ENCODE assay signal across 8 mouse cellular contexts in the genomic region with DNA sequence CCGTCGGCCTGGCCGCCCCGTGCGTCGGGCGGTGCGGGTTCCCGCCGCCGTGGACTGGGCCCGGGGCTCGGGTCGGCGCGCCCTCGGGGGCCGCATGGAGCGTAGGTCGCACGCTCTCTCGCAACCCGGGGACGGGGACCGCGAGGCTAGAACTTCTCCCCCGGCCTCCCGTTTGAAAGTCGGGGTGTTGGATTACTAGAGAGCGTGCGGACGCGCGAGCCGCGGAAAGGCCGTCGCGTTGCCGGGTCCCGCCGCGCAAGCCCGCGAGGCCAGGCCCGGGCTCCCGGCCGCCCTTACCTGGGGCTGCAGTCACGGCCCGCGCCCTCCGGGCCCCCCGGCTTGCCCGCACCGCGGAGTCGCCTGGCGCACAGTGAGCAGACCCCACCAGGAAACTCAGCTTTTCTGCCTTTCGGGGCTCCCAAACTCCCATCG. TPM values are rescaled to one million over a fixed set of nuclear protein-coding genes. Genes with fewer than 3 reads are reported as not detected.
A peak's percentile ranks its signal among the peaks of the same experiment; 100 is the strongest.
DNase-seq lines count a peak whose midpoint lies in the region; ATAC-seq and TF ChIP-seq lines count a peak whose summit lies in the region.

No protein-coding gene starts in this region.

- peak overlapping the region; percentile 99 for H3K9ac ChIP-seq in embryonic facial prominence, embryonic 12.5 days
- H3K9ac ChIP-seq in heart, adult 2 months (ENCODE audit: low read depth, low read length) = peak overlapping the region; percentile 100
- peak overlapping the region; percentile 95 for H3K9ac ChIP-seq in liver, embryonic 16.5 days (ENCODE audit: low read depth, low read length)
- peak overlapping the region; percentile 95 for H3K9ac ChIP-seq in neural tube, embryonic 15.5 days (replicated peaks)

- peak overlapping the region; percentile 99 for H3K27ac ChIP-seq in embryonic facial prominence, embryonic 12.5 days
- peak overlapping the region; percentile 99 for H3K27ac ChIP-seq in heart, adult 2 months
- H3K27ac ChIP-seq in kidney, adult 2 months (ENCODE audit: insufficient read depth, low read depth, low read length) = peak overlapping the region; percentile 100
- H3K27ac ChIP-seq in liver, embryonic 16.5 days (ENCODE audit: low read length) = peak overlapping the region; percentile 92
- H3K27ac ChIP-seq in neural tube, embryonic 15.5 days (replicated peaks) = peak overlapping the region; percentile 98

- peak overlapping the region; percentile 69 for H3K4me2 ChIP-seq in embryonic facial prominence, embryonic 12.5 days (replicated peaks)
- H3K4me2 ChIP-seq in liver, embryonic 16.5 days (ENCODE audit: low read depth, low read length) = peak overlapping the region; percentile 86
- H3K4me2 ChIP-seq in neural tube, embryonic 15.5 days = peak overlapping the region; percentile 69

- peak; percentile 32 for DNase-seq in adrenal gland, adult 8-10 months
- peak; percentile 80 for DNase-seq in heart, adult 2 months
- no peak for DNase-seq in kidney, adult 2 months
- peak; percentile 57 to 58 for DNase-seq in thymus, postnatal 36 days

- peaks cover 21% of the 10 kb centered on the region for H3K4me1 ChIP-seq in embryonic facial prominence, embryonic 12.5 days
- H3K4me1 ChIP-seq in heart, adult 2 months (ENCODE audit: control insufficient read depth, insufficient read depth, low read length) = peaks cover 10% of the 10 kb centered on the region
- peaks cover 25% of the 10 kb centered on the region for H3K4me1 ChIP-seq in kidney, adult 2 months (ENCODE audit: control insufficient read depth, insufficient read depth, low read length)
- H3K4me1 ChIP-seq in liver, embryonic 16.5 days (ENCODE audit: control insufficient read depth, low read depth, low read length) = peaks cover 21% of the 10 kb centered on the region
- H3K4me1 ChIP-seq in neural tube, embryonic 15.5 days = peaks cover 24% of the 10 kb centered on the region

- no peak for TF ChIP-seq CTCF in C2C12 (IDR thresholded peaks at IDR 0.05; ENCODE audit: control insufficient read depth, insufficient read depth, insufficient read length)
- no peak for TF ChIP-seq CTCF in heart, adult 2 months (IDR thresholded peaks at IDR 0.05)
- TF ChIP-seq CTCF in kidney, adult 2 months (conservative IDR thresholded peaks at IDR 0.05; ENCODE audit: insufficient read depth, insufficient read length, low read depth, low read length) = no peak

- peaks cover 55% of the 10 kb centered on the region for H3K79me2 ChIP-seq in C2C12 (ENCODE audit: control insufficient read depth, insufficient read depth)
- peaks cover 7% of the 10 kb centered on the region; the same call in 1 of the 2 replicates for H3K79me2 ChIP-seq in heart, adult 2 months (replicated peaks; ENCODE audit: control insufficient read depth, insufficient read depth, low read length)

- under 1% methylated on average over 60 of the region's 60 CpGs for WGBS in embryonic facial prominence, embryonic 12.5 days
- under 1% methylated on average over 60 of the region's 60 CpGs for WGBS in heart, adult 2 months
- whole genome bisulfite sequencing in kidney, adult 2 months = under 1% methylated on average over 60 of the region's 60 CpGs
- WGBS in liver, embryonic 16.5 days (ENCODE audit: insufficient replicate concordance) = under 1% methylated on average over 60 of the region's 60 CpGs
- WGBS in neural tube, embryonic 15.5 days = under 1% methylated on average over 60 of the region's 60 CpGs

- intact Hi-C loops in heart, adult 2 months (cut with DNase I) = loop anchor here (1.0 to 5.0 kb wide), 4 partner anchors 20 to 119 kb away; a partner anchor contains a TSS

- TF ChIP-seq POLR2A in heart, adult 2 months (IDR thresholded peaks at IDR 0.05; ENCODE audit: insufficient read depth, low read depth, low read length) = no peak
- TF ChIP-seq POLR2A in kidney, adult 2 months (IDR thresholded peaks at IDR 0.05; ENCODE audit: low read depth, low read length) = no peak

- H3K9me3 ChIP-seq in embryonic facial prominence, embryonic 12.5 days = no peaks in the 10 kb centered on the region
- H3K9me3 ChIP-seq in liver, embryonic 16.5 days (replicated peaks; ENCODE audit: control insufficient read depth, low read length) = no peaks in the 10 kb centered on the region
- H3K9me3 ChIP-seq in neural tube, embryonic 15.5 days (replicated peaks) = no peaks in the 10 kb centered on the region

- TF ChIP-seq EP300 in heart, adult 2 months (IDR thresholded peaks at IDR 0.05; ENCODE audit: insufficient read depth, low read depth, low read length) = no peak

- peak; percentile 72 for ATAC-seq in embryonic facial prominence, embryonic 12.5 days (ENCODE audit: insufficient number of reproducible peaks, insufficient read depth, low FRiP score, low TSS enrichment)
- peak; percentile 58 for ATAC-seq in liver, embryonic 16.5 days (ENCODE audit: low read depth)
- peak; percentile 69 for ATAC-seq in neural tube, embryonic 15.5 days (ENCODE audit: low FRiP score)

- H3K27me3 ChIP-seq in C2C12 (ENCODE audit: control insufficient read depth, insufficient read depth, insufficient read length) = no peaks in the 10 kb centered on the region
- no peaks in the 10 kb centered on the region for H3K27me3 ChIP-seq in embryonic facial prominence, embryonic 12.5 days
- no peaks in the 10 kb centered on the region for H3K27me3 ChIP-seq in heart, adult 2 months (ENCODE audit: control insufficient read depth, insufficient read depth, low read length)
- H3K27me3 ChIP-seq in kidney, adult 2 months (replicated peaks; ENCODE audit: control insufficient read depth, insufficient read depth, low read length) = no peaks in the 10 kb centered on the region
- no peaks in the 10 kb centered on the region for H3K27me3 ChIP-seq in liver, embryonic 16.5 days (ENCODE audit: control insufficient read depth, insufficient read depth, low read depth, low read length)
- no peaks in the 10 kb centered on the region for H3K27me3 ChIP-seq in neural tube, embryonic 15.5 days (replicated peaks)

- peaks cover 49% of the 10 kb centered on the region for H3K79me3 ChIP-seq in C2C12 (ENCODE audit: low read depth)

- no peaks in the 10 kb centered on the region for H3K36me3 ChIP-seq in C2C12 (ENCODE audit: control insufficient read depth, insufficient read depth)
- H3K36me3 ChIP-seq in embryonic facial prominence, embryonic 12.5 days = no peaks in the 10 kb centered on the region
- peaks cover 26% of the 10 kb centered on the region for H3K36me3 ChIP-seq in heart, adult 2 months (ENCODE audit: control insufficient read depth, insufficient read depth, low read length)
- H3K36me3 ChIP-seq in kidney, adult 2 months (ENCODE audit: control insufficient read depth, insufficient read depth, low read length) = no peaks in the 10 kb centered on the region
- H3K36me3 ChIP-seq in liver, embryonic 16.5 days (ENCODE audit: control insufficient read depth, insufficient read depth) = no peaks in the 10 kb centered on the region
- no peaks in the 10 kb centered on the region for H3K36me3 ChIP-seq in neural tube, embryonic 15.5 days

- peak overlapping the region; percentile 94 for H3ac ChIP-seq in C2C12 (ENCODE audit: control insufficient read depth, insufficient read length, low read depth)

- H3K4me3 ChIP-seq in C2C12 (ENCODE audit: insufficient read depth, poor library complexity, severe bottlenecking) = peak overlapping the region; percentile 64
- peak overlapping the region; percentile 95 for H3K4me3 ChIP-seq in embryonic facial prominence, embryonic 12.5 days
- peak overlapping the region; percentile 81 for H3K4me3 ChIP-seq in heart, adult 2 months
- H3K4me3 ChIP-seq in kidney, adult 2 months (ENCODE audit: insufficient read depth, low read depth, low read length) = peak overlapping the region; percentile 94
- peak overlapping the region; percentile 92 for H3K4me3 ChIP-seq in liver, embryonic 16.5 days (ENCODE audit: low read depth, low read length)
- H3K4me3 ChIP-seq in neural tube, embryonic 15.5 days (replicated peaks) = peak overlapping the region; percentile 94

TF ChIP-seq in C2C12, 6 proteins besides CTCF, POLR2A, EP300 and RAD21:
- TF ChIP-seq USF1 (IDR thresholded peaks at IDR 0.05; ENCODE audit: low read depth) (no peak), MYOD1 (IDR thresholded peaks at IDR 0.05; ENCODE audit: control insufficient read depth, insufficient read length, low read depth) (no peak), MYOG (IDR thresholded peaks at IDR 0.05; ENCODE audit: control insufficient read depth, extremely low read depth, insufficient read length) (no peak), FOSL1 (IDR thresholded peaks at IDR 0.05; ENCODE audit: insufficient read depth, low read length, poor library complexity, severe bottlenecking) (no peak), MAX (IDR thresholded peaks at IDR 0.05) (no peak)

RNA-seq across cellular contexts. Expression of a gene that starts 1.7 kb away (rescaled TPM):
- polyA plus RNA-seq in C2C12 (2012; fragmentation: generic; extraction: Trizol) = 28.5 TPM
- 100 to 1,000 TPM; 112 to 126 (median 123) TPM for total RNA-seq in adrenal gland, adult 8-10 months (2022)
- polyA plus RNA-seq in embryonic facial prominence, embryonic 12.5 days (2016; fragmentation: Nextera tagmentation; extraction: Ambion mirVana) = 141 and 147 TPM in 2 replicates
- 10 to 100 TPM; 81.8 to 97.0 TPM for total RNA-seq in heart, adult 2 months (2021)
- polyA plus RNA-seq in heart, adult 2 months (2012; rRNA removed) = 20.8 and 45.8 TPM in 2 replicates
- 25.5 and 39.2 TPM in 2 replicates for polyA plus RNA-seq in kidney, adult 2 months (2012; rRNA removed)
- polyA plus RNA-seq in liver, embryonic 16.5 days (2015; fragmentation: Nextera tagmentation; extraction: Ambion mirVana) = 54.9 and 55.7 TPM in 2 replicates
- 72.5 and 81.2 TPM in 2 replicates for polyA plus RNA-seq in neural tube, embryonic 15.5 days (2015; fragmentation: Nextera tagmentation; extraction: Ambion mirVana)
